Mouse (Mus musculus): ENCODE measurements around the gene St6gal1. TPM values are rescaled to one million over a fixed set of nuclear protein-coding genes. Genes with fewer than 3 reads are reported as not detected.
A peak's percentile ranks its signal among the peaks of the same experiment; 100 is the strongest.

St6gal1 gene
- polyA plus RNA-seq, 2 experiments from 2014 or later = 70.1 to 99.5 TPM

DNA sequence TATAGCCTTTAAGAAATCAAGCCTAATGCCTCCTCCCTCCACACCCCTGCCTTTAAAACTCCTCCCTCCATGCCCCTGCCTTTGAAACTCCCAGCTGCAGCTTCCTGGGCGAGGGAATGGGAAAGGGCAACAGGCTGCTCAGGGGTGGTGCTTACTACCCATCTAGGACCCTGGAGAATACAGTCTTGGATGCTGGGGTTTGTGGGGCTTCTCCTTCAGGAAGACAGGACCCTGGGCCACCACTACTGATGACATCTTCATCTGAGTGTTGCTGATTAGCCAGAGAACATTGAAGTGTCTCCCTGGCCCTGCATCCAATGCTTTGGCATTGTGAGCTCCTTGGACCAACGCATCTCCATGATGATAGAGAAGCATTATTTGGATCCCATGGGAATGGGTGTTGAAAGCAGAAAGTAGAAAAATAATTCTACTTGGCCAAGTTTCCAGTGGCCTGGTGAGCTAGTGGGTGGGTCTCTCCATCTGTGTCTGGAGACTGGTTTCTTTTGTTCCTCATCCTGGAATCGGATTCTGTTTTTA is 137.0 kb downstream of the St6gal1 start:
- no peak for ATAC-seq

DNA sequence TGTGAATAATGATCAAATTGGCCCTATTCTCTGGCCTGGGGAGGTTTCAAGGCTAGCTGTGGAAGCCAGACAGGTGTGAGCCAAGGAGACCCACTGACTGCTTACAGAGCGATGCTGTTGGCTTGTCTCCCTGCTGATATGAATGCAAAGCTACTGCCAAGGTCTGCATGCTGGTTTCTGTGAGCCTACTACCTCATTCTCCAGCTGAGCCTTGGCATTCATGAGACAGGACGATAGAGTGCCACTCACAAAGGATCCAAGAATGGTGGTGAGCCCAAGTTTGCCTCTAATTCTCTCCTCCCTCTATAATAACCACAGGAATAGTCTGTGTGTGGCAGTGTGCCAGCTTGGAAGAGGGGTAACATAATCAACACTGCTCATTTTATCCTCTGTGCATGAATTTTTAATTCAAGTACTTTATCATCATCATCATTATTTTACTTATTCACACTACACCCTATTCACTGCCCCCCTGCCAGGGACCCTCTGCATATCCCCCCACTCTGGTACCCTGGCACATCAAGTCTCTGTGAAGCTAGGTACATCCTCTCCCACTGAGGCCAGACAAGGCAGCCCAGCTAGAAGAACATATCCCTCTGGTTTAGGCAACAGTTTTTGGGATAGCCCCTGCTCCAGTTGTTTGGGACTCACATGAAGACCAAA is 139.9 kb downstream of the St6gal1 start:
- no peak for ATAC-seq

DNA sequence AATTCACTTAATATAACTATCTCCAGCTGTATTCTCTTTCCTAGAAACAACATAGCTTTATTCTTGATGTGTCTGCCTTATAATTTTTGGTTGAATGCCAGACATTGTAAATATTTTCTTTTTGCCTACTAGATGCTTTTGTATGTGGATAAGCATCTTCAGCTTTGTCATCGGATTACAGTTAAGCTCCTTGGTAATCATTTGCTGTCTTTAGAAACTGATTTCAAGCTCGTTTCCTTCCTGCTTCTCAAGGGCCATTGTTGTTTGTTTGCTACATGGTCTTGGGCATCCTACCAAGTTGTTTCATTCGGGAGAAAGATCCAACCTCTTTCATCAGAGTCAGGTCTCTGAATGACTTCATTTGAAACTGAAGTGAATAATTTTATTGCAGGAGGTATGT is 144.6 kb downstream of the St6gal1 start:
- ATAC-seq = no peak

DNA sequence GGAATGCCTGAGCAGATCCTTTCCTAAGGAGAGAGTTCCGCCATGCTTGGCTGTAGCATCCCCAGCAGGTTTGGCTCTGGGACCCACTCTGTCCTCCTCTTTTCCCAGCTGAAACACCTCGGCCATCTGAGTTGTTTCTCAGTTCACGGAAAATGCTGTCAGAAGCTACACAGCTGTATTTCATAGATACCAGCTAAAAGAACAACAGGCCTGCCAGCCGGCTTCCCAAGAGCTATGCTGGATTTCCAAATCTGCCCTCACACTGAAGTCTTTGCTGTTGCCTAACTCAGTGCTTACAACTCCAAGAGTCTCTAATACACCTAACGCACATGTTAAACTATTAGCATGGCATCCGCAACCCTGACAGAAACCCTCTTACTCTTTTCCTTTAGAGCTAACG is 146.2 kb downstream of the St6gal1 start:
- ATAC-seq = no peak

DNA sequence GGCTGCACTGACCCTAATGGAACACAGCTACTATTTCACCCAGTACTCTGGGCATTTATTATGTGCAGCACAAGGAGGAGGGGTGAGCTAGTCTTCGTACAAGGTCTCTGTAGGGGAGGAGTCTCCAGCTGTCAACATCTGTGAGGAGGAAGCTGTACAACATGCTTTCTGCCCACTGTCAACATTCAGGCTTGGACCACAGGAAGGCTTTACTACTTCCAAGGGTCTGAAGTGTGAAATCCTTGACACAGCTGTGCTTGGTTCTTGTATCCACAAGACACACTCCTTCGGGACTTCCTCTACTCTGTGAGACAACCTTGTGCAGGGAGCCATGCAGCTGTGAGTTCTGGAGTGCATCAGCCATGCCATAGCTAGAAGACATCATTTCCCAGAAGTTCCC is 147.8 kb downstream of the St6gal1 start:
- no peak for ATAC-seq

DNA sequence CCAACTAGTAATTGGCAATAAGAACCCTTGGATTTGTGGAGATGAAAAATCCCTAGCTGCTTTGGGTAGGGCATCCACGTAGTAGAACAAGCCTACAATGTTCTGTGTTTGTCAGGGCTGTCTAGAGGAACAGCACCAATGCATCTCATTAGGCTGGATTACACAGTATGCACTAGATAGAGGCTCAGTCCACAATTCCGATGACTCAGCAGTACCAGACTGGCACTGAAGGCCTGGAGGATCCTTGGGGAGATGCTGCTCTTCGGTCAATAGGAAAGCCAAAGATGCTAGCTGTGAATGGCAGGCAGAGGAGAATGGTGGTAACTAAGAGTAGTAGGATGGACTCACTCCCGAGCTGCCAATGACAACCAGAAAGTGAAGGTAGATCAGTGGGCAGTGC is 149.5 kb downstream of the St6gal1 start:
- ATAC-seq = no peak

DNA sequence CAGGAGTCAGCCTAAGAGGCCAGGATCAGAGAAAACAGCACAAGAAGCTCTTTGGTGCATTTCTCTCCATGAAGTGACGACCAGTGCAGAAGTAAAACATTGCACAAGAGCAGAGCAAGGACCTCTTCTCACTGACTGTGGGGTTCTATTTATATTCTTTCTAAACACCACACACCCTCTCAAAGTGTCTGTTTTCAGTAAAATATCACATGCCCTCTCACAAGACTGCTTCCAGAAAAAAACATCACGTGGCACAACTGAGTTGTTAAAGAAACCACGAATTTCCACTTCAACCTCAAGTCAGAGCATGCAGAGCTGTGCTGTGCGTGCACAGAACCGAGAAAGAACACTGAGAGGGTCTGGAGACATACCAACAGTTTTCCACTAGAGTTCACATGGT is 150.4 kb downstream of the St6gal1 start:
- peak; percentile 43 for ATAC-seq

DNA sequence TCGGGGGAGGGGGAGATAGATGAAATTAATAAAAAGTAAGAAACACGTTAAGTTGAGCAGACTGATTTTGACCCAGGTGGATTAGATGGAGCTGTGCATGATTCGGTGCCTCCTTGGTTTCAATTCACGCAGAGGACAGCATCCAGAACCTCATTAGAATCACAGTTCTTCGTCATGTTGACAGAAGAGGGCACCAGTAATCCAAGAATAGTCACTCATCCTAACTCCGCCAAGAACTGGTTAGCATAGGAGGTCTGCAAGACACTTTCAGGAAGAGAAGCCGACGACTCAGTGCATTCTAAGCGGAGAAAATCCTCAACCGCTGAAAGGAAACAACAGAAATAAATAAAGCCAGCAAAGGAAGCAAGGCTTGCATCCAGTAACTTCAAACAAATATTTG is 151.6 kb downstream of the St6gal1 start:
- no peak for ATAC-seq

DNA sequence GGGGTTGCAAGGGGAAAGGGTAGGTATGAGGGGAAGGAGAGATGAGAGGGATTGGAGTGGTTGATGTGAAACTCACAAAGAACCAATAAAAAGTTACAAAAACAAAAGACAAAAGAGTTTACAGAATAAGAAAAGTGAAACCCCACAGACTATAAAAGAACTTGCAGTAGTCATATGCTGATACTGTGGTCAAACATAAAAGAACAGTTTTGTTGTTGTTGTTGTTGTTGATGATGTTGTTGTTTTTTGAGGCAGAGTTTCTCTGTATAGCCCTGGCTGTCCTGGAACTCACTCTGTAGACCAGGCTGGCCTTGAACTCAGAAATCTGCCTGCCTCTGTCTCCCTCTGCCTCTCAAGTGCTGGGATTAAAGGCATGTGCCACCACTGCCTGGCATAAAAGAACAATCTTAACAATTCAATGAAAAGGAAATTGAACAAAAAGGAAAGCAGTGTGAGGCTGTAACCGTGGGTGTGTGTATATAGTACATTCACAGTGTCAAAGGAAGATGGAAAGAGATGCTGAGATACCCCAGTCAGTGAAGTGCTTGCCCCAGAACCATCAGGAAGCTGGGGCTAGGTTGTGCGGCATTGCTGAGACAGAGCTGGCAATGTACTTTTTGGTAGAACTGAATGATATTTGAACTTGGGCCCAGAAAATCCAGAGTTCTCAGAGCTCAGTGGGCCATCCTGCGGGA is 155.1 kb downstream of the St6gal1 start:
- peak; percentile 72 for ATAC-seq

DNA sequence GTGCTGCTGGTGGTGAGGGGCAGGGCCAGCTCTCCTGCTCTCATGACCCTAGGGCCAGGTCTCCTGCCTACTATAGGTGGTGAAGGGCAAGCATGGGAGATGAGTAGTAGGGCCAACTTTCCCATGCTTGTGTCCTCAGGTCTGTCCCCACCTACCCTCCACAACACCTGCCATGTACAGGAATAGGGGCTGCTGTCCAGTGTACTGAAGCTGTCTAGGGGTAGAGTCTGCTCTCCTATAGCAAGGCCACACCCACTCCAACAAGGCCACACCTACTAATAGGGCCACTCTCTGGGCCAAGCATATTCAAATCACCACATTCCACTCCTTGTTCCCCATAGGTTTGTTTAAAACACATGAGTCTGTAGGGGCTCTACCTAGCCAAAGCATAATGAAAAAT is 159.8 kb downstream of the St6gal1 start:
- ATAC-seq = no peak

DNA sequence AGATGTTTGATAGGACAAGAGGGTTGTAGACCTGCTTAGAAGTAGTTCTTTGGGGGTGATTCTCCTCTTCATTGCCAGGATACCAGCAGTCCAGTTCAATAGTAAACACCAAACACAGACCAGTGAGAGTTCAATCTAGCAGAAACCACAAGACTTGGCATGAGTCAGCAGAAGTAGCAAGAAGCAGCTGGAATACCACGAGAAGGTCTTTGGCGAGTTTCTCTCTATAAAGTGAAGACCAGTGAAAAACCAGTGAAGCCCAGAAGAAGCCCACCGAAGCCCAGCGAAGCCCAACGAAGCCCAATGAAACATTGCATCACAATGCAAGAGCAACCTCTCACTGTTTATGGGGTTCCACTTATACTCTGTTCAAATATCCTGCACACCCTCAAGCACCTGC is 173.4 kb downstream of the St6gal1 start:
- no peak for ATAC-seq

DNA sequence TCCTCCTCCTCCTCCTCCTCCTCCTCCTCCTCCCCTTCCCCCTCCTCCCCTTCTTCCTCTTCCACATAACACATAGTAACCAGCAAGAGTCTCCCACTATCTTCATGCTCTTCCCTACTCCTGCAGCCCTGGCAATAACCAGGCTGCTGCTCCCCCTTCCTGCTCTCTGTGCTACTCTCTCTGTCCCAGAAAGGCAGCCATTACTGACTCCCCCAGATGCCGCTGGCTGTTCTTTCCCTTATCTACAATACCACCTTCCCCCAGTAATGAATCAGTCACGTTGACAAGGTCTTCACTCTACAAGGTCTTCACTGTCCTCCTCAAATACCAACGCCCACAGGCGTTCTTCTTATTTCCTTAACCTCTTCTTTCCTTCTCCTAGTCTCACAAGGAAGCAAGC is 176.9 kb downstream of the St6gal1 start:
- ATAC-seq = no peak

DNA sequence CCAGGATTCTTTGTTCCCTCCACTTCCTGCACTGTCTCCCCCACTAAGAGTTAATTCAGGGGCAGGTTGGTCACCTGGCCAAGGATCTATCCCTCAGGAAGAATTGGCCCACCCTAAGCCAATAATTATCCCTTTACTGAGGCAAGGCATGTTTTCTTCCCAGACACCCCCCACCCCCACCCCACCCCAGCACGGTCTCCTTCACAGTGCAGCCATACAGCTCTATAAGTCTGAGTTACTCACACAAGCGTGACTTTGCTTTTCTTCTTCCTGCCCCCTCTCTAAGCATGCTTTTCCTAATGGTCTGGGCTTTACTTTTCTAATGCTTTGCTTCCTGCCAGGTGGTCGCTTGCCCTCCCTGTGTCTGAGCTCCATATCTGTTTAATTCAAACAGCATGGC is 177.4 kb downstream of the St6gal1 start:
- no peak for ATAC-seq

DNA sequence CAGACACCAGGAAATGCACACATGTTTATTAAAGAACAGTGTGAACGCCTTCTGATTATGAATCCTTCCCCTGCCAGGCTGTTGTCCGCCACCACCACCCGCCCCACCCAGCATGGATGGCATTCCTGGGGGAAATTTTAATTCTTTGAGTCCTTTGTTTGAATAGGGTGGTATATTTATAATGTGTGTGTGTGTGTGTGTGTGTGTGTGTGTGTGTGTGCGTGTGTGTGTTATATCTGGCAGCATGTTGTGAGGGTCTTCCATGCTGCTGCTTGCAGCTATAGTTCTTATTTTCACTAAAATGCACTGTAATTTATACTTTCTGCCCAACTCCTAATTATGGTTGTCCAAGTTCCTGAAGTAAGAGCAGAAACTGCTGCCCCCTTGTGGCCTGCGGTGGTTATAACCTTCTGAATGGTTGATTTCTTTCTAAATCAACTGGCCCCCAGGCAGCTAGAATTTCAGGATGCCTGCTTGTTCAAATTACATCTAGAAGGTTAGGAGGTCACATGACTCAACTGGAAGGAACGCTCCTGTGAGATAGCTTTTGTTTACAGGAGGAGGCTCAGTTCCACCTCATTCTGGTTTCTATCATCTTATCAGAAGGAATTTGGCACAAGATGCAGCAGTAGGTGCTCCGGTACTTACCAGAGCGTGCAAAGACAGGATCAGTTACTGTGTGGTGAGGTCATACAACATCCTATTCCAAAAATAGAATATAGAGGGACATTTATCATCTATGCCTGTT is 178.6 kb downstream of the St6gal1 start:
- peak; percentile 77 for ATAC-seq

Other genes starting within 250 kb of the St6gal1 start
- not detected for gene Kng2, start 195.3 kb upstream of the St6gal1 start, polyA plus RNA-seq (2017; shearing (Covaris generic))
- not detected for gene Kng1, start 166.9 kb upstream of the St6gal1 start, polyA plus RNA-seq (2017; shearing (Covaris generic))
- gene Eif4a2, start 117.3 kb upstream of the St6gal1 start, polyA plus RNA-seq (2017; shearing (Covaris generic)) = 100 to 1,000 TPM; 558 to 662 TPM
- gene Rfc4, start 97.0 kb upstream of the St6gal1 start, polyA plus RNA-seq (2017; shearing (Covaris generic)) = 10 to 100 TPM; 38.4 to 51.1 TPM
- gene Adipoq, start 78.2 kb upstream of the St6gal1 start, polyA plus RNA-seq (2017; shearing (Covaris generic)) = not detected
- not detected for gene Rtp1, start 204.4 kb downstream of the St6gal1 start, polyA plus RNA-seq (2017; shearing (Covaris generic))